Mouse (Mus musculus) forebrain, embryonic 12.5 days (tissue): Measurements from ENCODE around the gene Hagh. TPM values are rescaled to one million over a fixed set of nuclear protein-coding genes. Genes with fewer than 3 reads are reported as not detected.
A peak's percentile ranks its signal among the peaks of the same experiment; 100 is the strongest.

ENCODE experiments used
- ATAC-seq: fragments of 200-750 bp; cut with Nextera tagmentation; 2 replicates; pipeline ENCODE4 v1.8.0; 2017; ENCODE audit warnings: moderate TSS enrichment; ENCODE audit not compliant: low FRiP score
- H3K27ac ChIP-seq: fragments of 300-500 bp; sonication (generic); 2 replicates; pipeline ENCODE4 v1.5.1; 2016; ENCODE audit warnings: mild to moderate bottlenecking
- H3K27me3 ChIP-seq: fragments of 300-500 bp; sonication (generic); 2 replicates; pipeline ENCODE4 v1.6.1; 2016; ENCODE audit warnings: mild to moderate bottlenecking
- H3K36me3 ChIP-seq: fragments of 300-500 bp; sonication (generic); replicated peaks from 2 replicates; pipeline ENCODE4 v1.6.1; 2016; ENCODE audit warnings: mild to moderate bottlenecking
- H3K4me1 ChIP-seq: fragments of 300-500 bp; sonication (generic); 2 replicates; pipeline ENCODE4 v1.6.1; 2016
- H3K4me2 ChIP-seq: fragments of 300-500 bp; sonication (generic); 2 replicates; pipeline ENCODE4 v1.6.1; 2016; ENCODE audit warnings: mild to moderate bottlenecking, moderate library complexity
- H3K4me3 ChIP-seq: fragments of 300-500 bp; sonication (generic); replicated peaks from 2 replicates; pipeline ENCODE4 v1.5.1; 2016; ENCODE audit warnings: mild to moderate bottlenecking
- H3K9ac ChIP-seq: fragments of 300-500 bp; sonication (generic); 2 replicates; pipeline ENCODE4 v1.6.1; 2016; ENCODE audit warnings: mild to moderate bottlenecking
- H3K9me3 ChIP-seq: fragments of 300-500 bp; sonication (generic); 2 replicates; pipeline ENCODE4 v1.6.1; 2016
- WGBS: fragments of 180-500 bp; shearing (Covaris S2); methylation state at CpG from one replicate; pipeline ENCODE4 v1.1.7; 2016; 5-methylcytosine and 5-hydroxymethylcytosine counted together
- polyA plus RNA-seq: library from polyadenylated mRNA; unstranded; fragments of >200 nt; fragmentation: Nextera tagmentation; extraction: Ambion mirVana; gene quantifications from 2 replicates; pipeline ENCODE4 v1.2.1, GENCODE M21; 2016

Gene Hagh
- polyA plus RNA-seq, 1 experiment from 2014 or later: 24.8 TPM

DNA sequence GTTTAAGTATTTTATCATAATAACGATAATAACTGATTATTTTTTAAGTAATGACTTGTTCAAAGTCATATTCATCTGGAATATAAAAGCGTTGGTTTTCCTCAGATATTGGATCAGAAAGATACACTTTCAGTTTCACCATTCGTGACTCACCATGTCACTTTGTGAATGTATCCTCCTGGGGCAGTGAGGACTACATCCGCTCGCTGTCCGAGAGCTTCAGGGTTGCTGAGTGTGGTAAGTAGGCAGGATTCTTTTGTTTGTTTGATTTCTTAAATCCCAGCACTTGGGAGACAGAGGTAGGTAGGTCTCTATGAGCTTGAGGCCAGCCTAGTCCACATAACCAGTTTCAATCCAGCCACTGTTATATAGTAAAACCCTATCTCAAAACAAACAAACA, 21.8 kb upstream of the Hagh start:
- 57% methylated on average over 6 of the region's 6 CpGs for WGBS
- no peak for ATAC-seq
- Histone ChIP-seq H3K4me1 (no peaks in the 10 kb centered on the region), H3K27me3 (peaks cover 6% of the 10 kb centered on the region), H3K9me3 (no peaks in the 10 kb centered on the region), H3K4me2 (no peak overlapping the region), H3K27ac (no peak overlapping the region), H3K9ac (no peak overlapping the region), H3K36me3 (no peaks in the 10 kb centered on the region), H3K4me3 (no peak overlapping the region)

DNA sequence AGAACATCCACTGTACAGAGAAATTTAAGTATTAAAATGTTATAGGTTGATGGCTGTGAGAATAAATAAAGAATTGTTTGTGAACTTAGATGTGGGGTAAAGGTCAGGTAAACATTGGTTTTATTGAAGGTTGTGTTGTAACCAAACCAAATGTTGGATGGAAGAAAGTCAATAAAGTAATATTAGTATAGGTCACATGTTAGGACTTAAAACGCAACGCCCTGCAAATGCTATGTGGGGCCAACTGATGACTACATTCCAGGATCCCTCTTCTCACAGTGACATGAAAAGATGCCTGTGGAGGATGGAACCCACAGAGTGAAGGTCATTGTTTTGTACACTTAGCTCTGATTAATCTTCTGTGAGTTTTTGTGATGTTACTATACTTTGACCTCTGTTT, 20.5 kb upstream of the Hagh start:
- no peak overlapping the region for H3K4me2 ChIP-seq
- no peak overlapping the region for H3K27ac ChIP-seq
- ATAC-seq: no peak

DNA sequence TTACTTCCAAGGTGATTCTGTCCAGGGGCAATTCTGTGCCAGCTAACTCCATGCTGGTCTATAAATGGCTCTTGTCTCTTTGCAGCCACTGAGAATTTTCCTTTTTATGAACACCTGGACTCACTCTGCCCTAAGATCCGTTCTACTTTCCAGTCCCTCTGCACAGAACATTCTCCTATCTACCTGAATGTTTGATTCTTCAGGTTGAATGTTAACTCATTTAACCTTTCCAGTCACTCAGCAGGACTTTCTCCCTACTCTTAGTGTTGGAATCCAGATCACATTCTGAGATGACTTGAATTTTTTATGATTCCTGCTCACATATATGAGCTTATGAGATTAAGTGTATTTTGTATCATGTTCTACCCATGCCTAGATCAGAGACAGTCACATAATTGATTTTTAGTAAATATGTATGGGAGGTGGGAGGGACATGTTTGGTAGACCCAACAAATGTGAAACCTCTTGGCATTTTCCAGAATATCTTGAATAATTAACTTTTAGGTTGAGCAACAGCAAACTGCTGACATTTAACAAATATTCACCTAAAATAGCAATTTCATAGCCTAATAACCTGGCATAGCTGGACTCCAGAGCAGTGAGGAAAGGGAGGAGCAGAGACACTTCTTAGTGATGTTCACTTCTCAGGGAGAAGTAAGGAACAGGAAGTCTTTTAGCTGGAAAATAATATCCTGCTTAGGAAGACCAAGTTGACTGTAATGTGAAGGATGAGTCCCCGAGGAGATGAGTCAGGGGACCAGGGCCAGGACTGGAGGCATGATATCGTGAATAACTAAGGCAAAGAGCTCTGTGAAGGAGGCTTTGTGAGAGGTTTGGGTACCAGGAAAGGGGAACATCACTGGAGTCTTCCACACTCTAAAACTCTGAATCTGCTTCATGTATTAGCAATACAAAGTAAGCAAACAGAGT, 18.3 kb upstream of the Hagh start:
- WGBS: 60% methylated on average over 3 of the region's 3 CpGs
- H3K27ac ChIP-seq: no peak overlapping the region
- no peak overlapping the region for H3K9ac ChIP-seq
- H3K4me1 ChIP-seq: no peaks in the 10 kb centered on the region
- H3K4me3 ChIP-seq: no peak overlapping the region
- peaks cover 9% of the 10 kb centered on the region for H3K27me3 ChIP-seq
- H3K9me3 ChIP-seq: no peaks in the 10 kb centered on the region
- H3K4me2 ChIP-seq: no peak overlapping the region
- ATAC-seq: no peak
- H3K36me3 ChIP-seq: no peaks in the 10 kb centered on the region

More for the DNA sequence above, 20.5 kb upstream of the Hagh start:
- Histone ChIP-seq H3K9ac (no peak overlapping the region), H3K36me3 (no peaks in the 10 kb centered on the region), H3K9me3 (no peaks in the 10 kb centered on the region), H3K4me3 (no peak overlapping the region), H3K27me3 (peaks cover 7% of the 10 kb centered on the region), H3K4me1 (no peaks in the 10 kb centered on the region)
- WGBS: 78% methylated on average over 2 of the region's 2 CpGs

DNA sequence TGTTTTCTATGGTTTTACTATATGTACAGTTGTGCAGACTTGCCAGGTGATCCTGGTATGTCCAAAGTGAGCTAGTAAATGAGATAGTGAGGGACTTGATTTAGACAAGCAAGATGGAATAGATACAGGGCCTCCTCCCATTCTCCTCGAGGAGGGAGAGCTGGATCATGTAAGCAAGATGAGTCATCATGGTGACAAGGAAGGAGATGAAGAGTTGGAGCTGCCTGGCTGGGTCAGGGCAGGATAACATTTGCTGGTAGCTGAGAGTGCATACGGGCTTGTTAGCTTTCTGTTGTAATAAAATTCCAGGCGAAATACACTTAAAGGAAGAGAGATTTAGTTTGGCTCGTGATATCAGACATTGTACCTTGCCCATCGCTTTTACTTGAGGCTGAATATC, 398 bp downstream of the Hagh start:
- Histone ChIP-seq H3K27ac (no peak overlapping the region), H3K9ac (no peak overlapping the region), H3K9me3 (no peaks in the 10 kb centered on the region), H3K4me2 (no peak overlapping the region), H3K4me3 (no peak overlapping the region), H3K4me1 (no peaks in the 10 kb centered on the region), H3K36me3 (no peaks in the 10 kb centered on the region), H3K27me3 (peaks cover 31% of the 10 kb centered on the region)
- ATAC-seq: no peak
- 69% methylated on average over 5 of the region's 5 CpGs for WGBS

DNA sequence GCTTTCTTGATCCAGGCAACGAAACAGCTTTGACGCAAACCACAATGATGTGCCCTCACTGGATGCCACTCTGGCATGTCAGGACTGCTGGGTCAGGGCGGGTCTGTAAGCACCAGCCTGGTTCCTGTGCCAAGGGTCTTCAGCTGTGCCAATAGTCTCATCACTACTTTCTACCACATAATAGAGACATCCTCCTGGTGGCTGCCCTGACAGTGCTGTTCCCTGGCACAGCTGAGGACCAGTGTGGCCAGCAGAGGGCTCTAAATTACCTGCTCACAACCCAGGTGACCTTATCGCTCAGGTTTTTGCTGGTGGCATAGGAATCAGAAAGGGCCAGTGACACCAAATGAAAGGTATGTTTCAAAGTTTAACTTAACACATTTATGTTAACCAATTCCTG, 1.2 kb downstream of the Hagh start:
- no peak overlapping the region for H3K4me2 ChIP-seq
- no peak for ATAC-seq
- WGBS: 53% methylated on average over 4 of the region's 4 CpGs

DNA sequence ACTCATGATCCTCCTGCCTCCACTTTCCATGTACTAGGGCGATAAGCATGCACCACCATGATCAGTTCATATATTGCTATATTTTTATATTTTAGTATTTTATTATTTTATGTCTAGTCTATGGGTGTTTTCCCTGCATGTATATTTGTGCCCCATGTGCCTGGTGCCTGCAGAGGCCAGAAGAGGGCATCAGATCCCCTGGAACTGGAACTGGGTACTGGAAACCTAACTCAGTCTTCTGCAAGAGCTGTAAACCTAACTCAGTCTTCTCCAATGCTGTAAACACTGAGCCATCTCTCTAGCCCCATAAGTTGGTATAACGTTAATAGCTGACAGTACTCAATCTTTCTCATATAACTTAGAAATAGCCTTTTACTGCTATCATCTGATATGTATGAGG, 2.7 kb downstream of the Hagh start:
- Histone ChIP-seq H3K36me3 (no peaks in the 10 kb centered on the region), H3K9me3 (no peaks in the 10 kb centered on the region), H3K4me1 (no peaks in the 10 kb centered on the region), H3K27ac (no peak overlapping the region), H3K4me2 (no peak overlapping the region), H3K9ac (no peak overlapping the region), H3K27me3 (peaks cover 32% of the 10 kb centered on the region), H3K4me3 (no peak overlapping the region)
- WGBS: 69% methylated on average over 2 of the region's 2 CpGs
- no peak for ATAC-seq

More for the DNA sequence above, 1.2 kb downstream of the Hagh start:
- Histone ChIP-seq H3K27ac (no peak overlapping the region), H3K9ac (no peak overlapping the region), H3K36me3 (no peaks in the 10 kb centered on the region), H3K4me1 (no peaks in the 10 kb centered on the region), H3K9me3 (no peaks in the 10 kb centered on the region), H3K4me3 (no peak overlapping the region), H3K27me3 (peaks cover 32% of the 10 kb centered on the region)

DNA sequence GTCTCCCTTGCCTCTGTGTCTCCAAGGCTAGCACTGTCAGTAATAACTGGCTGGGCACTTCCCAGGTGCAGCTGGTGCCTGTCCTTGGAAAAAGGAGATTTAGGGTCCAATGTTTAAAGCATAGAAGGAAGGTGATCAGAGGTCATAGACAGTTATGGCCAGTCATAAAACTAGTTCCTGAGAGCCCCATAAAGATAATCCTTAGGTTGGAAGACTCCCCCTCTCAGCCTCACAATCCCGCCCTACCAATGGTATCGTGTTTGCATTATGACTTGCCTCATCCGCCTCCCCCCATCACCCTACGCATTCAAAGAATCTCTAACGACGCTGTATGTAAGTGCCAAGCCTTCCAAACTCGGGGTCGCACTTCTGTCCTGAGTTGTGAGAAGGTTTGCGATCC, 4.6 kb downstream of the Hagh start:
- no peak overlapping the region for H3K9ac ChIP-seq
- H3K4me3 ChIP-seq: no peak overlapping the region
- ATAC-seq: no peak
- peaks cover 32% of the 10 kb centered on the region for H3K27me3 ChIP-seq
- no peak overlapping the region for H3K27ac ChIP-seq
- H3K36me3 ChIP-seq: no peaks in the 10 kb centered on the region
- WGBS: 50% methylated on average over 9 of the region's 9 CpGs
- peaks cover 12% of the 10 kb centered on the region for H3K4me1 ChIP-seq
- no peak overlapping the region for H3K4me2 ChIP-seq
- H3K9me3 ChIP-seq: no peaks in the 10 kb centered on the region

DNA sequence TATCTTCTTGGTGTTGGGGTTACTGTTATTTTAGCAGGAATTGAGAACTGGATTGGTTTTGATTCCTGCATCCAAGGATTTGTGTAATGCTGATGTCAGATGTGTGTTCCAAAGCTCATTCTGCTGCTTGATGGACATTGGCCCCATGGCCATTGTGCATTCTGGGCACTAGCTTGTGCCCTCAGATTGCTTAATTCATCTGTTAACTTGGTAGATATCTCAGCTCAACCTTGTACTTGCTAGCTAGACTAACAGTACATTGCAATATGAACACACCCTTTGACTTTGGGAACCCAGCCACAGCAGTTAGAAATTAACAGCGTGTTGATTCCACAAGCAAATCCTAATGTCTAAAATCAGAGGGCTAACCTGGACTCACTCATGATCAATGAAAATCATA, 7.4 kb downstream of the Hagh start:
- H3K36me3 ChIP-seq: no peaks in the 10 kb centered on the region
- no peak overlapping the region for H3K4me2 ChIP-seq
- peaks cover 24% of the 10 kb centered on the region for H3K4me1 ChIP-seq
- ATAC-seq: no peak
- H3K9ac ChIP-seq: no peak overlapping the region
- H3K27ac ChIP-seq: no peak overlapping the region
- 94% methylated on average over 1 of the region's 1 CpGs for WGBS
- H3K27me3 ChIP-seq: peaks cover 29% of the 10 kb centered on the region
- no peaks in the 10 kb centered on the region for H3K9me3 ChIP-seq
- H3K4me3 ChIP-seq: no peak overlapping the region

DNA sequence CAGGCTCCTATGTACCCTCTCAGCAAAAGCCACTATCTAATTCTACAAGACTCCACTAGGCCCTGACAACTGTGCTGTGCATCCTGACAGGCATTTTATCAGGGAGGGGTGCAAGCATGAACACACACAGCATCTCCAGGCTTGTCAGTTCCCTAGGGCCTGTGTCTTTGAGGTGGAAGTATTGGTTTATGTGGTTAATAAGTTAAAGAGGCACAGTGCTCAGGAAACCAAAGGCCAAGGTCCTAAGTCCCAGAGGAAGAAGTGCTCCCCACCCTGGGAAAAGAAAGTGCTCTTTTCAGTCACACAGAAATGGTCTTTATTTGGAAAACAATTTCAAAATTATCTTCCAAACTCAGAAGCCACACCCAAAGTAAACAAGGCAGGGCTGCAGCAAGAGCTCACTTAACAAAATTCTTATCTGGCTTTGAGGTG, 8.7 kb downstream of the Hagh start:
- Histone ChIP-seq H3K27me3 (peaks cover 23% of the 10 kb centered on the region), H3K36me3 (peaks cover 5% of the 10 kb centered on the region), H3K4me2 (peak overlapping the region; percentile 83; the same call in 1 of the 2 replicates), H3K4me3 (no peak overlapping the region; the same call in 1 of the 2 replicates), H3K4me1 (peaks cover 24% of the 10 kb centered on the region), H3K9ac (no peak overlapping the region), H3K9me3 (no peaks in the 10 kb centered on the region), H3K27ac (no peak overlapping the region)
- ATAC-seq: no peak

DNA sequence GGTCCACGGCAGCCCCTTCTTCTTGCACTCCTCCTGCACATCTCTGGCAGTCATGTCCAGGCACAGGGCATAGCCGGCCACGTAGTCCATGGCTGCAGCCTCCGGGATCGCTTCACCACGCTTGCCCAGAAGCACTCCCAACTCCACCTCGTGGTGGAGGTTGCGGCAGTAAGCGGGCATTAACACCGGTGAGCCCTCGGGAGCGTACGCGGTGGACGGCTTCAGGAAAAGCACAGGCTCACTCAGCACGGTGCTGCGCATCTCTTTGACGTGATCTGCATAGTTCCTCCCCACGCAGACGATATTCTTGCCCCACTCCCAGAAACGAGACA, 9.8 kb downstream of the Hagh start:
- H3K4me2 ChIP-seq: peak overlapping the region; percentile 83
- H3K36me3 ChIP-seq: peaks cover 8% of the 10 kb centered on the region
- peaks cover 19% of the 10 kb centered on the region for H3K27me3 ChIP-seq
- peak; percentile 63 for ATAC-seq
- peaks cover 24% of the 10 kb centered on the region for H3K4me1 ChIP-seq
- WGBS: under 1% methylated on average over 21 of the region's 21 CpGs
- peak overlapping the region; percentile 91 for H3K27ac ChIP-seq
- peak overlapping the region; percentile 80 for H3K4me3 ChIP-seq
- H3K9ac ChIP-seq: peak overlapping the region; percentile 71
- no peaks in the 10 kb centered on the region for H3K9me3 ChIP-seq

DNA sequence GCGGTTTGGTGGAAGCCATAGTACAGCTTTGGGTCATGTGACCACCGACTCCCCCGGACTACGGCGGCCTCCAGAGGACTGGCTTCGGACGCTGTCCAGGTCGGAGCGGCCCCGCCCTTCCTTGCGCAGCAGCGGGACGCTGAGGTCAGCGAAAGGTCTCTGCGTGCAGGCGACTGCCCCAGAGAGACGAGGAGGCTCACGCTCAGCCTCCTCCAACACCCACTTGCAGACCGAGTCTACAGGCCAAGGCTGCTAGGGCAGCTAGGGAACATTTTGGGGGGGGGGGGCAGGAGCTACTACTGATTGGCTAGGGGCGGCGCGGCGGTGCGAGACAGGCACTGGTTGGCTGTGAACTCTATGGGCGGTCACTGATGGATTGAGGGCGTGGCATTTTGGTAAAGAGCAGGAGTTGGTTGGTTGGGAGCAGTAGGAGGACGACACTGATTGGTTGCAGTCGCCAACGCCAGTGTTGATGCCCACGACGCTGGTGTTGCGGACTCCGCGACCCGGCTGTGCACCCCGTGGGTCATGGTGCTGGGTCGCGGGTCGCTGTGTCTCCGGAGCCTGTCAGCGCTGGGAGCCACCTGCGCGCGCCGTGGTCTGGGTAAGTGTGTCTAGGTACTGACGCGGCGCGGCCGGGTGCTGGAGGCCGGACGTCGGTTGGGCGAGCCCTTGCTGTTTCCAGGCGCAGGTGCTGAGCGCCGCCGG, 10.3 kb downstream of the Hagh start, which contains the start of gene Fahd1:
Fahd1 (minus strand) TSS at position 300 of the 708 bp plus-strand sequence.
- peak within 1 kb of the TSS; percentile 91 for H3K27ac ChIP-seq
- ATAC-seq: peak; percentile 100
- H3K36me3 ChIP-seq: peaks cover 10% of the 10 kb centered on the region
- no peaks in the 10 kb centered on the region for H3K9me3 ChIP-seq
- H3K27me3 ChIP-seq: peaks cover 15% of the 10 kb centered on the region
- H3K4me2 ChIP-seq: peak within 1 kb of the TSS; percentile 83
- under 1% methylated on average over 58 of the region's 58 CpGs for WGBS
- H3K4me1 ChIP-seq: peaks cover 24% of the 10 kb centered on the region
- H3K9ac ChIP-seq: peak within 1 kb of the TSS; percentile 71
- peak within 1 kb of the TSS; percentile 80 for H3K4me3 ChIP-seq

DNA sequence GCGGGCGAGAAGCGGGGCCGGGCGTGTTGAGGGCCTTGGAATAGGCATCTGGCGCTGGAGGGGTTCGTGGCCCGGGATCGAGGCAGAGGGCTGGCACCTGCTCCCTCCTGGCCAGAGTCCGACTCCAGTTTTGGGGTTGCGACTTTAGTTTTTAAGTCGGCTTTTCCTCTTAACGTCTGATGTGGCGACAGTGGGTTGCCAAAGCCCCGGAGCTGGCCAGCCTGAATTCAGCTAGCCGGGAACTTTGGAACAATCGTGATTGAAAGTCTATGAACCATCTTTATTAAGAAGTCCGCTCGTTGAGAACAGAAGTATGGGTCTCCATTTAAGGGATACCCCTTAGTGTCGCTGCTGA, 10.8 kb downstream of the Hagh start:
- Histone ChIP-seq H3K4me1 (peaks cover 24% of the 10 kb centered on the region), H3K27me3 (peaks cover 13% of the 10 kb centered on the region), H3K4me2 (peak overlapping the region; percentile 83), H3K27ac (no peak overlapping the region), H3K9ac (peak overlapping the region; percentile 71), H3K4me3 (peak overlapping the region; percentile 80), H3K36me3 (peaks cover 11% of the 10 kb centered on the region), H3K9me3 (no peaks in the 10 kb centered on the region)
- 1% methylated on average over 20 of the region's 20 CpGs for WGBS
- ATAC-seq: no peak
